Mouse (Mus musculus) heart, adult 2 months (tissue): ENCODE data around the gene Islr2.

Source experiments
- CTCF ChIP-seq: fragments of 200-600 bp; IDR thresholded peaks from 2 replicates; pipeline ENCODE4 v1.8.1; 2022; ENCODE audit warnings: antibody characterized with exemption, mild to moderate bottlenecking, moderate library complexity
- EP300 ChIP-seq: fragments of 200-500 bp; IDR thresholded peaks from 2 replicates; pipeline ENCODE4 v1.6.1; 2011; ENCODE audit warnings: low read depth, low read length, control low read depth; ENCODE audit not compliant: insufficient read depth
- POLR2A ChIP-seq: fragments of 200-500 bp; IDR thresholded peaks from 2 replicates; pipeline ENCODE4 v1.6.1; 2011; ENCODE audit warnings: mild to moderate bottlenecking, low read depth, low read length, control low read depth; ENCODE audit not compliant: insufficient read depth

DNA sequence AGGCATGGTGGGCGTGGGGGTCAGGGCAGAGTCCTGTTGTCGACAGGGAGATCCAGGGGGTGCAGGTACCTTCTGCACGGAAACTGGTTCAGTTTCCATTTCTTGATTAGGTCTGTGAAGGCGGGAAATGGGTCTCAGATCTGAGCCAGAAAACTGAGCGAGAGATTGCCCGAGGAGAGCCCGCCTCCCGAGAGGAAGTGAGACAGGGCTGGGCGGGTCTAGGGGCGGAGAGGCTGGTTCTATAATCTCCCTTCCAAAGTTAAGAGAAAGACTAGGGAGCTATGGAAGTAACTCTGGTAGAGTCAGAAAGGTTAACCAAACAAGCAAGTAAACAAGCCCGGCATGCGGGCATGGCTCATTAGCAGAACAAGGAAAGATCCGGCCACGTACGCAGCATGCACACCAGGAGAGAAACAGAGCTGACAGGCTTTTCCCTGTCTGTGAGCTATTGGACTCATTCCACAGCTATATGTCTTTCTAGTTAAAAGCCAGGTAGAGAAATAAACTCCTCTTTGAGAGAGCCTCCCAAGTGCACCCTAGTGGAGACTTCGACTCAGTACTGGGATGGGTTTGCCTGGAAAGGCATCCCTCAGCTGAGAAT is 45.6 kb upstream of the Islr2 start, which contains the start of gene Pml:
- TF ChIP-seq EP300 (no peak), POLR2A (peak; percentile 76), CTCF (peak; percentile 40)
